Mouse (Mus musculus) small intestine, adult 2 months (tissue): ENCODE measurements around the gene Mau2.

Experiments used
- CTCF ChIP-seq: fragments of 200-500 bp; IDR thresholded peaks from 2 replicates; pipeline ENCODE4 v1.5.1; 2012; ENCODE audit warnings: low read depth, mild to moderate bottlenecking, control low read depth, inconsistent platforms, low read length, moderate library complexity, mixed read lengths; ENCODE audit not compliant: insufficient replicate concordance, insufficient read length; ENCODE audit errors: extremely low read depth
- POLR2A ChIP-seq: fragments of 200-500 bp; IDR thresholded peaks from 2 replicates; pipeline ENCODE4 v1.6.1; 2012; ENCODE audit warnings: low read depth, mild to moderate bottlenecking, control low read depth, inconsistent platforms, low read length, moderate library complexity

DNA sequence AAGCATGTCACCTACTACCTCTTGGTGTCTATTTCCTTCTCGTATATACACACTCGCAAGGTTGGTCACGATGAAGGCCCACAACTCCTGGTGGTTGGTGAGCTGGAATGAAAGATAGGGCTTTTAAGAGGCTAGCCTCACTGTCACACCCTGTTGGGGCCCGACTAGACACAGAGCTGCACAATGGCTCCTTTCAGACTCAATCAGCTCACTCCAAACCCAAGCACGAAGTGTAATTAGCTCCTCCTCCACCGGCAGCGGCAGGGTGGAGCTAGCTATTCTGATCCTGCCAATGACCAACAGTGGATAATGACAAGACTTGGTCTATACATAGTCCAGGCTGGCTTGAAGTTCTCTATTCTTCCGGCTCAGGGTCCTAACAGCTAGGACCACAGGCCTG is 18.9 kb downstream of the Mau2 start:
- TF ChIP-seq POLR2A (no peak), CTCF (no peak)
